Mouse (Mus musculus): ENCODE measurements at regions not wholly inside any gene's neighbourhood (a gene's known extent, or its start where the extent isn't known, plus 50 kb on each side); places are given as distances from the start of the nearest gene placed in this dataset.

GRCm38 (mm10) chr7:129689464-129689863, 97.8 kb downstream of the Wdr11 start:
- ATAC-seq (ENCODE audit: poor library complexity, severe bottlenecking) = no peak

- ATAC-seq (ENCODE audit: poor library complexity, severe bottlenecking) = no peak
Observed at GRCm38 (mm10) chr7:129690868-129691267, 99.2 kb downstream of the Wdr11 start.

DNA sequence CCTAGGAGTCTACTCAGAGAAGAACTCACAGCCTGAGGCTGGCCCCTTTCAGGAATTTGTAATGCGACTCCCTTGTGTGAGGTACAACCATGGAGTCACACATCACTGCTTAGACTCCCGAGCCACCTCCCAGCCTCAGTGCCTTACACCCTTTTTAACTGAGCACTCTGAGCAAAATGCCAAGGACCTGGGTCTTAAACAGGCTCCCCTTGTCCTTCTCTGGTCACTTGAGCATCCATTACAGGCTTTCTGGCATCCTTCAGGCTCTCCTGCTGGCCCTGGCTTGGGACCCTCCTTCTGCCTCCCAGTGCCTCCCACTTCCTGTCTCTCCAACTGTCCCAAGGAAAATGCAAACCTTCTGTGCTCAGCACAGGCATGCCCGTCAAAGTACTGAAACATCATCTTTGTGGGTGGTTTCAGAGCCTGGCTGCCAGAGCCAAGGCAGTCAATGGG, 100.0 kb downstream of the Wdr11 start:
- ATAC-seq (ENCODE audit: poor library complexity, severe bottlenecking) = no peak

GRCm38 (mm10) chr7:129693635-129694034, 102.0 kb downstream of the Wdr11 start:
- ATAC-seq (ENCODE audit: poor library complexity, severe bottlenecking) = no peak

GRCm38 (mm10) chr7:129694168-129694567, 102.5 kb downstream of the Wdr11 start:
- ATAC-seq (ENCODE audit: poor library complexity, severe bottlenecking) = no peak

- no peak for ATAC-seq (ENCODE audit: poor library complexity, severe bottlenecking)
Observed at GRCm38 (mm10) chr7:129699931-129700570, 108.4 kb downstream of the Wdr11 start.

GRCm38 (mm10) chr7:129727559-129727958, 135.9 kb downstream of the Wdr11 start:
- no peak for ATAC-seq (ENCODE audit: poor library complexity, severe bottlenecking)

DNA sequence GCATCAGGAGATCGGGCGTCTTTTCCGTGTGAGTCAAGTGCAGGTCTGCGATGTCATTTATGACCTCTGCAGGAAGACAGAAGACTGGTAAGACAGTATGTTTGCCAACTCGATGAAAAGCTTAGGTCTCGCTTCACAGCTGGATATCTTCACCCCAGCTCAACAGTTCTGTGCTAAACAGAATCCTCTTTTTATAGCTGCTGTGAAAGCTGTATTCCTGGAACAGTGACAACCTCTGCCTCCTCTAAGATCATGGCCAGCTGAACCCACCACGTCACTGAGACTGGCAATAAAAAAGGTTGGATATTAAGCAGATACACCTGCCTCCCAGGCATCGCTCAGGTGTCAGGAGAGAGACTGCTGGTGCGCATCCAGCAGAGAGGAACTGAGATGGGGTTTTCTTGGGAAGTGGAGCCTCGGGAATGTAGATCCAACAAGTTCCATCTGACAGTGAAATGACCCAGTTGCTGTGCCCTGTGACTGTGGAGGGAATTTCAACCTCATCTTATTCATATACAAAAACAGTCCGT, 138.1 kb downstream of the Wdr11 start:
- ATAC-seq (ENCODE audit: poor library complexity, severe bottlenecking) = no peak

- ATAC-seq (ENCODE audit: poor library complexity, severe bottlenecking) = peak; percentile 18; the same call in 1 of the 2 replicates
Observed at GRCm38 (mm10) chr7:129730785-129731352, 139.2 kb downstream of the Wdr11 start.

DNA sequence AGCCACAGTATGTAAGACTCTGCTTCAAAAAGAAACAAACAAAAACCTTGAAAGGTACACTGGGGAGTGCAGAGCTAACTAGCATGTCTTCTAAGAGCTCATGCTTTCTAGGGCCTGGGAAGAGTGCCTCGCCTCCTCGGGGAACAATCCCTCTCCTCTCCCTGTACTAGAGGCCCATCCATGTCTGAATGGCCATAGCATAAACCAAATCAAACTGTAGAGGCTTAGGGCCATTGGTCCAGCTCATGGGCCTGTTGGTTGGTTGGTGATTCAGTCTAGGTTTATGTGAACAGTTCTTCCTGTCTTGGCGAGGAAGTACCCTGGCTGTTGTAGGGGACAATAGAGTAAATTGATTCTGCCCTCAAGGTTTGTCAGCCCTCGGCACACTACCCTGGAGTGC, 151.0 kb downstream of the Wdr11 start:
- ATAC-seq (ENCODE audit: poor library complexity, severe bottlenecking) = no peak

- no peak for ATAC-seq (ENCODE audit: poor library complexity, severe bottlenecking)
Observed at GRCm38 (mm10) chr7:129743955-129744666, 152.4 kb downstream of the Wdr11 start.

DNA sequence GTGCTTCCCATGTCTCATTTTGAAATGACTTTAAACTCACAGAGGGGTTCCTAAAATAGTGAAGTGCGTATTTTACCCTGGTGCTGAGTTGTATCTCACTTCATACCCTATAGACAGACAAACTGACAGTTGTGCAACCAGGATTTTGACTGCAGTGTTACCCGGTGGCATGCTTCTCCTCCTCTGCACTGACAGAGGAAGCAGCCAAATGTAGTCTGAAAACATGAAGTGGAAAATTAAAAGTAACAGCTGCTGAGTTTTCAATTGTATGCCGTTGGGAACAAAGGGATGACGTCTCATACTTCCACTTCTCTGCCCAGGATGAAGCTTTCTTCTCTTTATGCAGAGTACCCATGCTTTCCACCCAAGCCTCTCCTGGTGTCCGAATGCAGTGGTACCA, 155.0 kb downstream of the Wdr11 start:
- peak; percentile 76 for ATAC-seq (ENCODE audit: poor library complexity, severe bottlenecking)

DNA sequence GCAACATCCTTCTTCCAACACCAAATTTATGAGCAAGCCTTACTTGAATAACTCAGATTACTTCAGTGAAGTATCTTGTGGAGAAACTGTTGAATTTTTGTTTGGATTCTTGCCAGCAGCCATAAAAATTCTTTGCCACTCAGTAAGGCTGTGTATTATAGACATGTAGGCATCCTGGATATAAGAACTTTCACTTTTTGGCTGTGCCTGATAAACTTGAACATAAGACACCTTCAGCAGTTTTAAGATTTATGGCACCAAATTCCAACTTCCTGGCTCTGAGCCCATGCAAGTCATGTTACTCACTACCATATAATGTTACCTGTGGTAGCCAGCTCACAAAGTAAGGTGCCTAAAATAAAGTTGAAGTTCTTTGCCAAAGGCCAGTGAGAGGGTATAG, 159.3 kb downstream of the Wdr11 start:
- no peak for ATAC-seq (ENCODE audit: poor library complexity, severe bottlenecking)

DNA sequence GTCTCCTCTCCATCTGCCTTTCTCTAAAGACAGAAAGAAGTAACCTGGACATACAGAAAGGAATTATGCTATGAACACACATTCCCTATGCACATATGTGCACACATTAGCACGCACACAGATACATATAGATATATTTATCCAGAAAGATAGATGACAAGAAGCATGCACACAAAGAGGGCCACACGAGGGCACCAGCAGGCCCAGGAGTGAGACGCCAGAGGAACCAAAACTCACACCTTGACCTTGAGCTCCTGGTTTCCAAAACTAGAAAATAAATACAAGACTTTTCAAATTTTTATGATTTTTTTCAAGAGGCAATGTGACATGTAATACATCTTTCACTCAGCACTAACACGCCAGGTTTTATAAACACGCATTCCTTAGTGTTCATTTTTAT, 163.1 kb downstream of the Wdr11 start:
- ATAC-seq (ENCODE audit: poor library complexity, severe bottlenecking) = no peak

GRCm38 (mm10) chr7:129756138-129756537, 164.5 kb downstream of the Wdr11 start:
- peak; percentile 11; the same call in 1 of the 2 replicates for ATAC-seq (ENCODE audit: poor library complexity, severe bottlenecking)

DNA sequence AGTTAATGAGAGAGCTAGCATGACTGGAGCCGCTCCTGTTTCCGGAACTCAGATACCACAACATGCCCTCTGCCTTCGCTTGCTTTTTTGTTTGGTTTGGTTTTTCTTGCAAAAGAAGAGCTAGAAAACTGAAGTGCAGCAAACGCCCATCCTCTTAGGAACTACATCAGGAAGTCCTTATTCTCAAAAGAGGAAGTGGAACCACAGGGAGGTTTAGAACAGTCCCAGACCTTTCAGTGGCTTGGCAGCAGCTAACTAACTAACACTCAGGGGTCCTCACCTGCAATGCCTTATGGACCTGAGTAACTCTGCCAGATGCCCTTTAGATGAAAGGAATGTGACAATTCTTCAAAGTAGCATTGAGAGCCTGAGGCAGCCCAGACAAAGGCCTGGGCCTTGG, 168.2 kb downstream of the Wdr11 start:
- peak; percentile 76 for ATAC-seq (ENCODE audit: poor library complexity, severe bottlenecking)

DNA sequence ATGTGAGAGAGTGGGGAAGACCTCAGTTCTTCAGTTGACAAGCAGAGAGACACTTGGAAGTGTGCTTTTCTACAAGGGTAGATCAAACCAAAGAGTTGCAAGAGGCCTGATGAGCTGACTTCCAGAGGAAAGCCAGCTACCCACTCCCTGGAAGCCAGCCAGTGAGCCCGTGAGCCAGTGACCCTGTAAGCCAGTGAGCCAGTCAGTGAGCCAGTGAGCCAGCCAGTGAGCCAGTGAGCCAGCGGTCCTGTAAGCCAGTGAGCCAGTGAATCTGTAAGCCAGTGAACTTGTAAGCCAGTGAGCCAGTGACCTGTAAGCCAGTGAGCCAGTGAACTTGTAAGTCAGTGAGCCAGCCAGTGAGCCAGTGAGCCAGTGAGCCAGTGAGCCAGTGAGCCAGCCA, 168.7 kb downstream of the Wdr11 start:
- ATAC-seq (ENCODE audit: poor library complexity, severe bottlenecking) = peak; percentile 25

- no peak for ATAC-seq (ENCODE audit: poor library complexity, severe bottlenecking)
Observed at GRCm38 (mm10) chr7:129763754-129764153, 172.1 kb downstream of the Wdr11 start.

DNA sequence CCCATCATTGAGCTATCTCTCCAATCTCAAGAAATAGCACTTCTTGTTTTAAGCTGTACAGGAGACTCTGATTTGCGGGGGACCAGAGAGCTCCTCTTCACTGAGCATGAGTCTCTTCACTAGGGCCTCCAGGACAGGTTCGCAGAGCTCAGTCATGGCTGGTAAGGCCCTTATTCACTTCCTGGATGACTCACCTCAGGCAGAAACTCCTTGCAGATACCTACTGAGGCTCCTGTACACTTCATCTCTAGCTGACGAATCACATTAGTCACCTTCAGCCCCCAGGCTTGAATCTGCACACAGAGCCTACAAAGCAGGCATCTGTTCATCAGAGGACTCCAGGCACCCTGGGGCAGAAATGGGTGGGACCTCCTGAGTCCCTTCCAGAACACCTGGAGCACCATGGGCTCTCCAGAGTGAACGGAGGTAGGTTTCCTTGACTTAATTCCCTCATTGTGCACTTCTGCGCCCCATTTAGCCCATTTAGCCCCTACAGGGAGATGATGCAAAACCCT, 172.8 kb downstream of the Wdr11 start:
- ATAC-seq (ENCODE audit: poor library complexity, severe bottlenecking) = no peak

- no peak for ATAC-seq (ENCODE audit: poor library complexity, severe bottlenecking)
Observed at GRCm38 (mm10) chr7:129765681-129766080, 174.0 kb downstream of the Wdr11 start.

DNA sequence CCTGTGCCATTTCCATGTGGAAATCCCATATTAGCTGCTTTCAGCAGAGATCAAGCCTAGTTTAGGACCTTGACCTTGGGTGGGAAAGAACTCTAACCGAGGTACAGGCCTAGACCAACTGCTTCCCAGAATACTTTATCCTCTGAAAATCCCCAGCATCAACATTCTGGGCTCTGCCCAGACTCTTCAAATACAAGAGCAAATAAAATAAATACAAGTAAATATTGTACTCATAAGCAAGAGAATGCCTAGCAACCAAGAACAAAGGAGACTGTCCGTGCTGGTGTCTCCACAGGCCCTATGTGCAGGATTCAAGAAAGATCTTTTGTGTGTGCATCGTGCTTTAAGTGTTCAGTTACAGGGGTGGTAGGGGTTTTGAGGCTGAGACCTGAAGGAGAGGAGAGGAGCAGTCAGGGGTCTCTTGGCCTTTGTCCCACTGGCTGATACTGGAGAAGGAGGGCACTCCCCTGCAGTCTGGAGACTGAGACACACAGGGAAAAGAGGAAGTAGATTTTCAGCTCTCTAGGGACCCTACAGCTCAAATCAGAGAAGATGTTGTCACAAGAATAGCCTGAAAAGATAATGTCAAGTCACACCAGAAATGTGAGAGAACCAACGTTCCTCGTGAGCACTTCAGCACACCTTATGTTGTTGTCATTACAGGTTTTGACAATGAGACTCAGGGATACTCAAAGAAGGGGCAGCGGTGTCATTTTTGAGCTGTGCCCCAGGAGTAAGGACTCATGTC, 174.6 kb downstream of the Wdr11 start:
- peak; percentile 72 for ATAC-seq (ENCODE audit: poor library complexity, severe bottlenecking)
